Mouse (Mus musculus) kidney, adult 2 months (tissue): ENCODE measurements around the gene BC024978.

ENCODE experiments used
- CTCF ChIP-seq: fragments of 200-500 bp; conservative IDR thresholded peaks from 2 replicates; pipeline ENCODE4 v1.5.1; 2011; ENCODE audit warnings: low read depth, mild to moderate bottlenecking, control low read depth, low read length, moderate library complexity, mixed read lengths; ENCODE audit not compliant: insufficient read depth, insufficient read length
- POLR2A ChIP-seq: fragments of 200-500 bp; IDR thresholded peaks from one replicate; pipeline ENCODE4 v1.6.1; 2011; ENCODE audit warnings: low read depth, low read length, control low read depth

DNA sequence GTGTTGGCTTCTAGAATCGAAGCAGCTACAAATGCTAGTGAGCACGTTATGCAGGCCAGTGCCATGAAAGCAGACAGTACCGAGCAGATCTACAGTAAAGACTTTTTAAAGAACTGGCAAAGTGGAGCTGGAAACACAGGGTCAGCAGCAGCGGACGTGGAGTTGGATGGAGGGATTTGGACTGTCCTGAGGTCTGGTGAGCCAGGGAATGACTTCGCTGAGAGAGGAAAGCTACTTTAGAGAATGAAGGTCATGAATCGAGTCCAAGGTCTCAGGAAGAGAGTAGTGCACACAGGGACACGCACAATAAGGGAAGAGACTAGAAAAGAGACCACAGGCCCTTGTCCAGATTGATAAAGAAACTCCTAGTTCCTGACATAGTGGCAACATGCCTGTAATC is 2.1 kb downstream of the BC024978 start:
- TF ChIP-seq CTCF (no peak), POLR2A (no peak)
